Mouse (Mus musculus) kidney, adult 18-20 months (tissue): ENCODE measurements around the gene Sstr1.

Source experiments
- DNase-seq: peaks from one replicate; pipeline ENCODE4 v3.0.0; 2021

Gene Sstr1

GRCm38 (mm10) chr12:58211163-58212071, at the start of gene Sstr1:
Gene Sstr1 (plus strand): TSS chr12:58211772.
- DNase-seq = peak; percentile 25

DNA sequence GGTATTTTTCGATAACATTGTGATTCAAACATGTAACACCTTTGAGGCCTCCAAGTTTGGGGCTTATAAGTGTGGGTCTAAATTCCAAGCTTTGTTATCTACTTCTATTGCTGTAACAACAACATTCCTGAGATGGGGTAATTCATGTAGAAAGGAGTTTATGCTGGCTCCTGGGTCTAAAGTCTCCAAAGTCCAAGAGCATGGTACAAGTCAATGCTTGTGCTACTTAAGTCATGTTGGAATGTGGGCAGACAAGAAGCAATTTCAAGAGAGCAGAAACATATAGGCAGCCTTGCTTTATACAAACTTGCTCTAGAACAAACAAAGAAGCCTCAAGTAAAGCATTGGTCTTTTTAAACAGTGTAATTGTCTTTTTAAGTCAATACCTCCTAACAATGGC, 12.8 kb upstream of the Sstr1 start:
- DNase-seq = no peak

- DNase-seq = no peak
Measured at GRCm38 (mm10) chr12:58201190-58201589, 10.4 kb upstream of the Sstr1 start.

- DNase-seq = no peak
Measured at GRCm38 (mm10) chr12:58207956-58208355, 3.6 kb upstream of the Sstr1 start.

- DNase-seq = peak; percentile 10
Measured at GRCm38 (mm10) chr12:58212261-58212923, 820 bp downstream of the Sstr1 start.

- DNase-seq = peak; percentile 7
Measured at GRCm38 (mm10) chr12:58212924-58213450, 1.4 kb downstream of the Sstr1 start.

GRCm38 (mm10) chr12:58213451-58214288, 2.1 kb downstream of the Sstr1 start:
- DNase-seq = peak; percentile 29

GRCm38 (mm10) chr12:58214289-58215136, 2.9 kb downstream of the Sstr1 start:
- DNase-seq = no peak

DNA sequence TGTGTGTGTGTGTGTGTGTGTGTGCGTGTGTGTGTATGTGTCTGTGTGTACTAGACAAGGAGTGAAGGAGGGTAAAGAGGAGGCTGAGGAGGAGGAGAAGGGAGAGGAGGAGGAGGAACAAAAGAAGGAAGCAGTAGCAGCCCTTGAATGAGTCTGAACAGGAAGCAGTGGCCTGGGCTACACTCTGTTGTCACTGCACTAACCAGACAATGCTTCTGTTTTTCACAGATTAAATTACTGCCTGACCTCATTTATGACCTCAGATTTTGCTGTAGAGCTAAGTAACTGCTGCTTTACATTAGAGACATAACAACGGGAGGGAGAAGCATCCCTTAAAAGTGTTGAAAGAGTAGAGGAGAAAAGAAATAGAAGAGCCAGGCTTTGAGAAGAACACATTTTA, 4.6 kb downstream of the Sstr1 start:
- no peak for DNase-seq

DNA sequence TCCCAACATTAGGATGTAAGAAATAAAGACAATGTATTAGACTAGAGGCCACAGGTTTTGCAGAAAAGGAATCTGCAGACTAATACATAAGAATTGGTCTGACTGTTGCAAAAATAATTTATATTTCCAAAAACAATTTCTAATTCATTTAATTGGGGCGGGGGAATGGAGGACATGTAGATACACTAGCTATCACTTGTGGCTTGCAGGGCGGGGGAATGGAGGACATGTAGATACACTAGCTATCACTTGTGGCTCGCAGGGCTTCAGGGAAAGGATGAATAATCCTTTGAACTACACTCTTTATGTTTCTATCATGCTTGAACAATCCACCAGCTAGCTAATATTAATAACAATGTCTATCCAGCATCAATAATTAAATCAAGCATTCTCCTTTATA, 7.5 kb downstream of the Sstr1 start:
- no peak for DNase-seq

GRCm38 (mm10) chr12:58225644-58226043, 14.1 kb downstream of the Sstr1 start:
- no peak for DNase-seq

DNA sequence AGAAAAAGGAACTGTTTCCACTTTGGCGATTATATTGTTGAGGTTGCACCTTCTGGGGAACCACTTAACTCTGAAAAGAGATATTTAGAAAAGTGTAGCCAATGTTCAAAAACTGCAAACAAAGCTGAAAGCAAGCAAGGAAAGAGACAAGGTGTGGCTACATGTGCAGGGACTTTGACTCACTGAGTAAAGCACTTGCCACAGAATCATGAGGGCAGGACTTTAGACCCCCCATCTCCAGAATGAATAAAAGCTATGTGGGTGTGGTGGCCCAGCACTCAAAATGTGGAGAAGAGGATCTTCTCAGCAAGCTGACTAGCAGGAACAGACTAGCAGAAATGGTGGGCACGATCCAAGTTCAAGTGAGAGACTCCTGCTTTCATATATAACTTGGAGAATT, 20.9 kb downstream of the Sstr1 start:
- DNase-seq = no peak

- DNase-seq = no peak
Measured at GRCm38 (mm10) chr12:58251901-58252300, 40.3 kb downstream of the Sstr1 start.
